Mouse (Mus musculus) layer of hippocampus, postnatal 36 days (tissue): ENCODE results near the gene Tlx3. TPM values are rescaled to one million over a fixed set of nuclear protein-coding genes. Genes with fewer than 3 reads are reported as not detected.

Source experiments
- total RNA-seq, 2 experiments: library from RNA; stranded (reverse); gene quantifications; 2 replicates each; pipeline ENCODE4 v1.2.3; 2021

The Tlx3 gene
- total RNA-seq, 2 experiments from 2014 or later: not detected

Other genes with a start within 250 kb of the Tlx3 start
- gene Fgf18, start 56.2 kb downstream of the Tlx3 start, total RNA-seq: 1 to 10 TPM; 2.4 to 2.9 TPM
- 100 to 1,000 TPM; 178 to 185 TPM for gene Npm1, start 40.4 kb downstream of the Tlx3 start, total RNA-seq
- not detected for gene Gm12117, start 73.1 kb upstream of the Tlx3 start, total RNA-seq